Mouse (Mus musculus) heart, embryonic 15.5 days (tissue): Measurements from ENCODE around the gene Xkr8. TPM values are rescaled to one million over a fixed set of nuclear protein-coding genes. Genes with fewer than 3 reads are reported as not detected.
"Not testable (repeated sequence)": the region's sequence is repeated elsewhere in the genome, so short reads cannot be mapped to it uniquely, and the experiment has no call there.

ENCODE experiments used
- ATAC-seq: fragments of 200-750 bp; cut with Nextera tagmentation; replicated peaks from 2 replicates; pipeline ENCODE4 v1.8.0; 2017; ENCODE audit warnings: low read depth, moderate TSS enrichment; ENCODE audit not compliant: insufficient number of reproducible peaks, insufficient read depth, low FRiP score
- H3K27ac ChIP-seq: fragments of 300-500 bp; sonication (generic); 2 replicates; pipeline ENCODE4 v1.5.1; 2015; ENCODE audit warnings: mild to moderate bottlenecking, inconsistent platforms
- H3K27me3 ChIP-seq: fragments of 300-500 bp; sonication (generic); 2 replicates; pipeline ENCODE4 v1.6.1; 2015; ENCODE audit warnings: inconsistent platforms
- H3K36me3 ChIP-seq: fragments of 300-500 bp; sonication (generic); 2 replicates; pipeline ENCODE4 v1.6.1; 2015; ENCODE audit warnings: mild to moderate bottlenecking, inconsistent platforms
- H3K4me1 ChIP-seq: fragments of 300-500 bp; sonication (generic); replicated peaks from 2 replicates; pipeline ENCODE4 v1.6.1; 2015; ENCODE audit warnings: inconsistent platforms
- H3K4me2 ChIP-seq: fragments of 300-500 bp; sonication (generic); 2 replicates; pipeline ENCODE4 v1.6.1; 2015; ENCODE audit warnings: inconsistent platforms, mild to moderate bottlenecking, moderate library complexity
- H3K4me3 ChIP-seq: fragments of 300-500 bp; sonication (generic); 2 replicates; pipeline ENCODE4 v1.5.1; 2015; ENCODE audit warnings: mild to moderate bottlenecking, inconsistent platforms
- H3K9ac ChIP-seq: fragments of 300-500 bp; sonication (generic); 2 replicates; pipeline ENCODE4 v1.6.1; 2015; ENCODE audit warnings: mild to moderate bottlenecking, inconsistent platforms
- H3K9me3 ChIP-seq: fragments of 300-500 bp; sonication (generic); replicated peaks from 2 replicates; pipeline ENCODE4 v1.6.1; 2016; ENCODE audit warnings: inconsistent platforms
- WGBS: fragments of 180-500 bp; shearing (Covaris S2); methylation state at CpG from one replicate; pipeline ENCODE4 v1.1.7; 2015; ENCODE audit warnings: mixed read lengths; 5-methylcytosine and 5-hydroxymethylcytosine counted together
- polyA plus RNA-seq: library from polyadenylated mRNA; unstranded; fragments of >200 nt; fragmentation: Nextera tagmentation; extraction: Ambion mirVana; gene quantifications from 2 replicates; pipeline ENCODE4 v1.2.1, GENCODE M21; 2015

The Xkr8 gene
- 2.1 and 4.8 TPM in 2 replicates for polyA plus RNA-seq

DNA sequence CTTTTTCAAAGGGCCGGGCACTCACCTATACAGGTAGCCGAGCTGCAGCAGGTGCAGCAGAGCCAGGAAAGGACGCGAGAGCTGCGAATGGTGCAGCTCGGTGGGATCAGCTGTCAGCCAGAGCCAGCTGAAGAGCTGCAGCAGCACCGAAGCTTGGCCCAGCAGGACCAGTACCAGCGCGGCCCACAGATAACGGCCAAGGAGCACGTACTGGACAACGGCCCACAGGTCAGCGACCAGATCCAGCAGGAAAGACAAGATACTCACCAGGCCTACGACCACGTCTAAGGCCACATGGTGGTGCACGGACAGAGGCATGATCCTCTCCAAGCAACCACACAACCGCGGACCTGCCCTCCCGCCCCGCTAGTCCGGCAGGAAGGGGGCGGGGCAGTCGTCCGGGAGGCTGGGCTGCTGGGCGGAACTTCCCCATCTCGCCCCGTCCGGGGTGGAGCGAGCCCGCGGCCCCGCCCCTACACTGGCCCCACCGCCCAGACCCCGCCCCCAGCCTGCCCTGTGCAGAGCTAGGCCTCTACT is at the start of gene Xkr8:
Gene Xkr8, minus strand, starts transcription at position 399 of the 537 bp plus-strand sequence.
- Histone ChIP-seq H3K4me2 (peak within 1 kb of the TSS; percentile 80), H3K4me1 (peaks cover 9% of the 10 kb centered on the region), H3K9ac (peak within 1 kb of the TSS; percentile 59), H3K27me3 (no peaks in the 10 kb centered on the region), H3K36me3 (no peaks in the 10 kb centered on the region), H3K27ac (no peak within 1 kb of the TSS), H3K9me3 (no peaks in the 10 kb centered on the region), H3K4me3 (peak within 1 kb of the TSS; percentile 62)
- peak; percentile 97 for ATAC-seq
- WGBS, result 2% methylated on average over 31 of the region's 34 CpGs

DNA sequence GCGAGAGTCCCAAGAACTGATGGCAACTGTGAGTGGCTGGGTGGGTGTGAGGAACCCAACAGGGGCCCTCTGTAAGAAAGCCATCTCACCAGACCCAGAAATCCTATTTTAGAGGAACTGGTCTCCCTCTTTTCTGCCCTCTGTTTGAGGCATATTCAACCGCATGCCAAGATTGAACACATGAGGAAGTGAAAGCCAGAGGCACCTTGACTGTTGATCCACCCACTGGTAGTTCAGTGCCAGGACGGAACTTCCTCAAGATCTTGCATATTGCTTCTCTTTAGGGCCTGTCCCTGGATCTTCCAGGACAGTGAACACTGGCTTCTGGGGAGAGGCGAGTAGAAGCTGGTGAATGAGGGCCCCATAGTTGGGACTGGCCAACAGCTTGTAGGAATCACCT is 47.9 kb upstream of the Xkr8 start:
- H3K27ac ChIP-seq, result no peak overlapping the region
- no peak overlapping the region for H3K4me2 ChIP-seq
- no peaks in the 10 kb centered on the region for H3K4me1 ChIP-seq
- no peaks in the 10 kb centered on the region for H3K9me3 ChIP-seq
- WGBS, result 86% methylated on average over 4 of the region's 4 CpGs
- no peak overlapping the region for H3K9ac ChIP-seq
- peaks cover 39% of the 10 kb centered on the region for H3K36me3 ChIP-seq
- H3K27me3 ChIP-seq, result no peaks in the 10 kb centered on the region
- no peak for ATAC-seq
- no peak overlapping the region for H3K4me3 ChIP-seq

DNA sequence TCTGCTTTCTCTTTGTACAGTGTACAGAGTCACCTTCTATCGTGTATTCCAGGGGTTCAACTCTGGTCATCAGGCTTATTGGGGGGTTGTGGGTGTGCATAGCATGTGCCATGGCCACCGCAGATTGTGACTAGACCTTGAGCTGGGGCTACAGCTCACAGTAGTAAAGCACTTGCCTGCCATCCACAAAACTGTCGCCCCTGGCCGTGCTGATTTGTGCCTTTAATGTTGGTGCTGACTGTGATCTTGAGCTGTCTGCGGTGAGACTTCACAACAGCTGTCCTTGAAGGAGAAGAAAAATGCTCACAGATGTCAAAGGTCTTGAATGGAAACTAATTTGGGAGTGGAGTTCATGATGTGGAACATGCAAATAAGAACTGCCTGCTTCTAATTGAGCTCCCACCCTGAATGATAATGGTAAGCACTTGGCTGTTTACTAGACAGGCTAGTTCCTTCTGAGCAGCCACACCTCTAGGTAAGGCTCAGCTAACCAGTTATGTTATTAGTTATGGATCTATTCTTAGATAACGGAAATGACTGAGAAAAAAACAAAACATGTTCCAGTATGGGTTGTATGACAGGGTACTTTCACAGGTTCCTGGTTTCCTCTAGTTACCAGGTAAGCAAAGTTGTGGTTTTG is 46.3 kb upstream of the Xkr8 start:
- Histone ChIP-seq H3K9me3 (no peaks in the 10 kb centered on the region), H3K4me3 (no peak overlapping the region), H3K27me3 (no peaks in the 10 kb centered on the region), H3K27ac (no peak overlapping the region), H3K4me1 (no peaks in the 10 kb centered on the region), H3K36me3 (peaks cover 54% of the 10 kb centered on the region), H3K9ac (no peak overlapping the region), H3K4me2 (no peak overlapping the region)
- ATAC-seq, result no peak
- 92% methylated on average over 6 of the region's 6 CpGs for WGBS

DNA sequence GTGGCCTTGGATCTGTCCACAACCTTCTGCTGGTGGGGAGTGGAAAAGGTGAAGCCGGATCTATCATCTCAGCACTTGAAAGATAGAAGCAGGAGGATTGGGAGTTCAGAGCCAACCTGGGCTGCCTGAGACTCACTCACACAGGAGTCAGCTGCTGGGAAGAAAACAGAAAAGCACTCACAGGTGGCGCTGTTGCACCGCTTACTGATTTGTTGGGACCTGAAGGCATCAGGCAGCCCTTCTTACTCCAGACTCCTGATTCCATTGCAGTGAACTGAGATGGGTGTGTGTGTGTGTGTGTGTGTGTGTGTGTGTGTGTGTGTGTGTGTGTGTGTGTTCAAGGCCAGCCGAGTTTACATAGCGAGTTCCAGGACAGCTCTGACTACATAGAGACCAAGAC is 44.4 kb upstream of the Xkr8 start:
- no peak overlapping the region for H3K9ac ChIP-seq
- WGBS, result 68% methylated on average over 5 of the region's 5 CpGs
- H3K4me1 ChIP-seq, result no peaks in the 10 kb centered on the region
- no peak overlapping the region for H3K4me3 ChIP-seq
- H3K27ac ChIP-seq, result no peak overlapping the region
- H3K27me3 ChIP-seq, result no peaks in the 10 kb centered on the region
- H3K36me3 ChIP-seq, result peaks cover 70% of the 10 kb centered on the region
- H3K9me3 ChIP-seq, result no peaks in the 10 kb centered on the region
- no peak for ATAC-seq
- no peak overlapping the region for H3K4me2 ChIP-seq

DNA sequence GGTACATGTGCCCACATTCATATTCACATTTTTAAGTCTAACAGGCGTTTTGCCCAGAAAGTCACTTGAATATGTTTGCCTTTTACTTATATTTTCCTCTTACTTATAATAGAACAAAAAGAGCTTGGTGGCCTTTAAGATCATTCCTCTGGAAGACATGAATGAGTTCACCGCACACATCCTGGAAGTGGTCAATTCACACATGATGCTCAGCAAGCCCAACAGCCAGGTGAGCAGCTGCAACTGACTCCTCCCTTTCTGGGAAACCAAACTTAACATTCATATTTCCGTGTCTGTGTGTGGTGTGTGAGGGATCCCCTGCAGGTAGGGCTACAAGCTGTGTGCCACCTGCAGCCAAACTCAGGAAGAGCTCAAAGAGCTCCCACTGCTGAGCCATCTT is 42.6 kb upstream of the Xkr8 start:
- peaks cover 84% of the 10 kb centered on the region for H3K36me3 ChIP-seq
- no peaks in the 10 kb centered on the region for H3K4me1 ChIP-seq
- H3K9ac ChIP-seq, result no peak overlapping the region
- H3K27me3 ChIP-seq, result no peaks in the 10 kb centered on the region
- WGBS, result 81% methylated on average over 3 of the region's 3 CpGs
- ATAC-seq, result no peak
- H3K4me2 ChIP-seq, result no peak overlapping the region
- no peak overlapping the region for H3K27ac ChIP-seq
- H3K4me3 ChIP-seq, result no peak overlapping the region
- no peaks in the 10 kb centered on the region for H3K9me3 ChIP-seq

DNA sequence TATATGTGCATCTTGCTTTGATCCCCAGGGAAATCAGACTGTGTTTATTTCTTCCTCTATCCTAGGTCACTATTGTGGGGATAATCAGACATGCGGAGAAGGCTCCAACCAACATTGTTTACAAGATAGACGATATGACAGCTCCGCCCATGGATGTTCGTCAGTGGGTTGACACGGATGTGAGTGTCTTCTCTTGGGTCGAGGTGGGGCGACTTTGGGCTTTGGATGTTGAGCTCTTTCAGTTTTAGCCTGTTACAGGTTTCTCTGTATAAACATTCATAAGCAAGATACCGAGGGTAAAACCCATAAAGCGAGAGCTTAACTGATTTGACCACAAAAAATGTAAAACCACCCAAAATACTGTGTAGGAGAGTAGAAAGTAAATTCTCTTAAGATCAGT is 39.4 kb upstream of the Xkr8 start:
- WGBS, result 88% methylated on average over 9 of the region's 9 CpGs
- no peak overlapping the region for H3K4me3 ChIP-seq
- peaks cover 10% of the 10 kb centered on the region for H3K4me1 ChIP-seq
- peaks cover 60% of the 10 kb centered on the region for H3K36me3 ChIP-seq
- no peaks in the 10 kb centered on the region for H3K27me3 ChIP-seq
- H3K4me2 ChIP-seq, result no peak overlapping the region
- H3K9me3 ChIP-seq, result no peaks in the 10 kb centered on the region
- H3K27ac ChIP-seq, result no peak overlapping the region
- no peak overlapping the region for H3K9ac ChIP-seq
- no peak for ATAC-seq

DNA sequence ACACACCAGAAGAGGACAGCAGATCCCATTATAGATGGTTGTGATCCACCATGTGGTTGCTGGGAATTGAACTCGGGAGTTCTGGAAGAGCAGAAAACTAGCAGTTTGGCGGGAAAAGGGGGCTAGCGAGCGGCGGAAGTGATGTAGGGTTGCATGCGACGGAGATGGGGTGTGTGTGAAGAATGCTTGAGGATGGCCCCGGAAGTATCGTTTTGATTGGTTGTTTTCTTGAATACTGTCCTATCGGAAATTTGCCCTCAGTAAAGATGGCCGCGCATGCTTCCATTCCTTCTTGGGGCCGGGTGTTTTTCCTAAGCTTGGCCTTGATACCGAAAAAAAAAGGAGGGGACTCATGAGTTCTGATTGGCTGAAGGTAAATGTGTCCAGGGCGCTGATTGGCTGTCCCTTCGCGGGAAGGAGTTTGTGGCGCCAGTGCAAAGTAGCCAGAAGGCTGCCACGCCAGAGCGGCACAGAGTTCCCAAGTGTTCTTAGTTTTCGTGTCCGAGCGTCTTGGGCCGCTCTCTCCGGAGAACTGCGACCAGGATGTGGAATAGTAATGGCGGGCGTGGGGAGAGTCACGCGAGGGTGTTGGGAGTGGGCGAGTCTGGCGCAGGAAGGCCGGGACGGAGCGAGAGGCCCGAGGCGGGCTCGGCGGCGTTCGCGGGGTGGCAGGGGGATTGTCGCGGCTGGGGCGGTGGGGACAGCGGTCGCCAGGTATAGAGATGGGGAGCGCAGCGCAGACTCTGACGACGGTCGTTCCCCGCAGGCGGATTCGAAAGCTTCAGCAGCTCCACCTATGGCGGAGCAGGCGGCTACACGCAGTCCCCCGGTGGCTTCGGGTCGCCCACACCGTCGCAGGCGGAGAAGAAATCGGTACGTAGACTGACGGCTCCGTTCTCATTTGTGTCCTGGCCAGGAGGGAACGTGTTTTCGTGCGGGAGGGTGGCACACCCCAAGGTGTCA is 35.8 kb upstream of the Xkr8 start, which contains the start of gene Rpa2:
Gene Rpa2, plus strand, starts transcription at position 419 of the 963 bp plus-strand sequence.
- peak within 1 kb of the TSS; percentile 76 for H3K27ac ChIP-seq
- ATAC-seq, result peak; percentile 95
- H3K9ac ChIP-seq, result peak within 1 kb of the TSS; percentile 87
- H3K27me3 ChIP-seq, result no peaks in the 10 kb centered on the region
- H3K4me2 ChIP-seq, result peak within 1 kb of the TSS; percentile 90
- H3K4me1 ChIP-seq, result peaks cover 10% of the 10 kb centered on the region
- H3K9me3 ChIP-seq, result no peaks in the 10 kb centered on the region
- peak within 1 kb of the TSS; percentile 87 for H3K4me3 ChIP-seq
- WGBS, result under 1% methylated on average over 71 of the region's 71 CpGs
- H3K36me3 ChIP-seq, result peaks cover 28% of the 10 kb centered on the region

DNA sequence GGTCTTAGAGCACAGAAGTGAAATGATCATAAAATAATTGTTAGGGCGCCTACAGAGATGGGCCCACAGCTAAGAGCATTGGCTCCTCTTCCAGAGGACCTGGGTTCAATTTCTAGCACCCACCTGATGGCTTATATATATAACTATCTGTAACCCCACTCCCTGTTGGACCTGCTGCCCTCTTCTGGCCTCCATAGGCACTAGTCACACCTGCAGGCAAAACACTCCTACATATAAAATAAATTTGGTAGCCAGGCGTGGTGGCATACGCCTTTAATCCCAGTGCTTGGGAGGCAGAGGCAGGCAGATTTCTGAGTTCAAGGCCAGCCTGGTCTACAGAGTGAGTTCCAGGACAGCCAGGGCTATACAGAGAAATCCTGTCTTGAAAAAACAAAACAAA is 30.8 kb upstream of the Xkr8 start:
- not testable (repeated sequence) for H3K4me2 ChIP-seq, H3K9ac ChIP-seq, H3K4me1 ChIP-seq, H3K27me3 ChIP-seq, ATAC-seq, H3K4me3 ChIP-seq, H3K27ac ChIP-seq, H3K9me3 ChIP-seq, H3K36me3 ChIP-seq
- 84% methylated on average over 3 of the region's 3 CpGs for WGBS

DNA sequence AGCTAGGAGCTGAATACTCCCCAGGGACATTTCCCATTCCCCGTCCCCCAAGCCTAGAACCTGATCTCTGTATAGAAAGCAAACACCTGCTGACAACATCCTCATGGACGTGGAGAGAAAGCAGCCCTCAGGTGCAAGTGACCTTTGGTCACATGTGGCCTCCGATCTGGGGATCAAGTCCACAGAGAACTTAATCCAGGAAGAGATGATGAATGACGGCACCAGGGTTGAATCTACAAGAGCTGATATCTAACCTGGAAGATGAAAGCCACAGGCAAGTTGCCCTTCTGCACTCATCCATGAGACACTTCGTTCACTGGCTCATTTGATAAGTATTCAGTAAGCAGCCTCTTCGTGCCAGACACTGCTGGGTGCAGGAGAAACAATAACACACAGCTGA is 30.3 kb upstream of the Xkr8 start:
- Histone ChIP-seq H3K4me1 (peaks cover under 1% of the 10 kb centered on the region; the same call in 1 of the 2 replicates), H3K36me3 (no peaks in the 10 kb centered on the region), H3K9me3 (no peaks in the 10 kb centered on the region), H3K27ac (no peak overlapping the region), H3K27me3 (peaks cover 7% of the 10 kb centered on the region; the same call in 1 of the 2 replicates), H3K9ac (no peak overlapping the region), H3K4me2 (no peak overlapping the region), H3K4me3 (no peak overlapping the region)
- WGBS, result 64% methylated on average over 6 of the region's 6 CpGs
- ATAC-seq, result no peak

DNA sequence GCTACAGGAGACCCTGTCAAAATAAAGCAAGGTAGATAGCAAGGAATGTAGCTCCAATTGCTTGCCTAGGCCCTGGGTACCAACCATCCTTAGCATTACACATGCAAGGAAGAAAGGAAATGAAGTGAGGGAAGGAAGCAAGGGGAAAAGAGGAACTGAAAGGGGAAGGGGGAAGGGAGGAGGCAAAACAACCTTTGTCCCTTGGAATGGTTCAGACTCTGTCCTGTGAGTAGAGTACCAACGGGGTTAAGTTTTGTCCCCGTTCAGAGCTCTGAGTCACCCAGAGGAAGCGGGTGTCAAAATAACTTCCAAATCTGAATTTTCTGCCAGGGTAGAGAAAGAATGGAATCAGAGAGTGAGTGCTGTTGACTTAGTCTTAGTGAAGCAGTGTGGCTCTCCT is 27.9 kb upstream of the Xkr8 start:
- 53% methylated on average over 3 of the region's 3 CpGs for WGBS
- ATAC-seq, result no peak
- Histone ChIP-seq H3K9ac (no peak overlapping the region), H3K4me2 (no peak overlapping the region), H3K4me3 (no peak overlapping the region), H3K27me3 (peaks cover 12% of the 10 kb centered on the region; the same call in 1 of the 2 replicates), H3K27ac (no peak overlapping the region), H3K9me3 (no peaks in the 10 kb centered on the region), H3K4me1 (peaks cover 10% of the 10 kb centered on the region), H3K36me3 (no peaks in the 10 kb centered on the region)

DNA sequence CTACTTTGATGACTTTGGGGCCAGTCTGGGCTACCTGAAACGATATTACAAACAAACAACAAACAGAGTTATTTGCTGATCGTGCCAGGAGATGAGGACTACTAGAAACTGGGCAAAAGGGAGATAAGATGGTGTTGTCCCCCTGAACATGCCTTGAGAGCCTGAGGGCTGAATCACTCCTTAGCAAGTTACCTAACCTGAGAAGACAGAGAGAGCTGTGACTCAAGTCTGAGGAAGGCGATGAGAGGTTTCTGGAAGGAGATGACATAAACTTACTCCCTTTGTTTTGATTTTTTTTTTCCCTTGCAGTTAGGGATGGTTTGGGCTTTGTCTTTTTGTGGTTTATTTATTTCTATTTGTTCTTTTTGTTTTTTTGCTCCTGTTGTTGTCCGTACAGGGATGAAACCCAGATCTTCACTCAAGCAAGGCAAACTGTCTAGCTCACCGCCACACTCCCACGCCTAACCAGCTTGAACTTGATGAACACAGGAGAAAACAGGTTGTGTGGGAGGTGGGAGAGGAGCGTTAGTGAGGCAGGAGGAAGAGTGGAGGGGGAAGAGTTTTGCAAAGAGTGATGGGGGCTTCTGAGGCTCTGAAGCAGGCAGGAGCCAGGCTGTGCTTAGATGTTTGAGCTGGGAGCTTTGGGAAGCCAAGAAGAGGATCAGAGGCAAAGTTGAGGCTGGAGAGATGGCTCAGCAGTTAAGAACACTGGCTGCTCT is 25.4 kb upstream of the Xkr8 start:
- ATAC-seq, result no peak
- Histone ChIP-seq H3K9ac (no peak overlapping the region), H3K36me3 (no peaks in the 10 kb centered on the region), H3K4me3 (no peak overlapping the region; the same call in 1 of the 2 replicates), H3K27ac (no peak overlapping the region), H3K27me3 (peaks cover 12% of the 10 kb centered on the region; the same call in 1 of the 2 replicates), H3K4me1 (peaks cover 10% of the 10 kb centered on the region), H3K9me3 (no peaks in the 10 kb centered on the region), H3K4me2 (peak overlapping the region; percentile 97; the same call in 1 of the 2 replicates)
- WGBS, result 72% methylated on average over 7 of the region's 7 CpGs
